Mouse (Mus musculus): ENCODE measurements at regions not wholly inside any gene's neighbourhood (a gene's known extent, or its start where the extent isn't known, plus 50 kb on each side); places are given as distances from the start of the nearest gene placed in this dataset.

GRCm38 (mm10) chr12:55934172-55934571 lies 98.0 kb downstream of the Brms1l start:
- intact Hi-C loops (cut with DNase I), result no loop called here
- DNase-seq, result no peak

- intact Hi-C loops (cut with DNase I), result no loop called here
- DNase-seq, result no peak
Observed at GRCm38 (mm10) chr12:55933417-55933816, 97.3 kb downstream of the Brms1l start.

DNA sequence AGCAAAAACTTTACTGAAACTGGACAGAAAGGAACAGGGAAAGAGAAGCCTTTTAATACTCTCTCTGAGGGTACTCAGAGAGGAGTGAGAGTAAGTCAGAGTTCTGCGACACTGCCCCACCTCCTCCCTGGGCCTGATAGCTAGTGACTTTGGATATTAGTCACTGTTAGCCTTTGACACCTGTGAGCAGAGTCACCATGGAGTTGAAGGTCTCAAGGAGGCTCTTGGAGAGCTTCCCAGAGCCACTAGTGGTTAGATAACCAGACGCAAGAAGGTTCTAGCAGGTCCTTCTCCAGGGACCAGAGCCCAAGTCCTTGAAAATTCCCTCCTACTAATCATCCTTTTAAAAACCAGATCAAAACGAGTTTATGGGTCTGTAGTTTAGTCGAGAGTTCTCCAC lies 94.3 kb downstream of the Brms1l start:
- no peak for DNase-seq
- intact Hi-C loops (cut with DNase I), result no loop called here

DNA sequence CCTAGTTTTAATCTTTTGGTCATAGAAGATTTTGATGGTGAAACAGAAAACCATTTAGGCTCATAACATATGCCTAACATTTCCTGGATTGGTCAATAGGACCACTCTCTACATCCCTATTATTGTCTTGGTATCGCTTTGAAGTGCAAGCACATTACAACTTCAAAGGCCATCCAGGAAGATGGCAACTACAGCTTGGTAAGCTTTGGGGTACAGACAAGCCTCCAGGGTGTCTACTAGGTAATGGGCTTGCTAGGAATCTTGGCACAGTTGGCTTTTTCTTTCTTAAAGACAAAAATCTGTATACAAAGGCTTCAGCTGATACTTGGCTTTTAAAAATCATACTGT lies 90.8 kb downstream of the Brms1l start:
- DNase-seq, result no peak
- intact Hi-C loops (cut with DNase I), result no loop called here

GRCm38 (mm10) chr12:55926276-55926973 lies 90.3 kb downstream of the Brms1l start:
- DNase-seq, result no peak
- intact Hi-C loops (cut with DNase I), result no loop called here
